Mouse (Mus musculus) spleen, postnatal 14 days (tissue): ENCODE data around the gene Ccdc92.
A peak's percentile ranks its signal among the peaks of the same experiment; 100 is the strongest.

Experiments
- DNase-seq, 2 experiments: peaks; one replicate each; pipeline ENCODE4 v3.0.0; 2021 to 2022; ENCODE audit warnings: low spot score in 2 of 2

The Ccdc92 gene

GRCm38 (mm10) chr5:124862013-124862866 lies at the start of gene Ccdc92, which contains the start of gene Zfp664:
Gene Ccdc92 (minus strand): TSS chr5:124862424.
Gene Zfp664 (plus strand): TSS chr5:124862691.
- DNase-seq = peak; percentile 94

- DNase-seq = peak; percentile 48 to 58
Measured at GRCm38 (mm10) chr5:124908860-124909259, 46.6 kb upstream of the Ccdc92 start.

DNA sequence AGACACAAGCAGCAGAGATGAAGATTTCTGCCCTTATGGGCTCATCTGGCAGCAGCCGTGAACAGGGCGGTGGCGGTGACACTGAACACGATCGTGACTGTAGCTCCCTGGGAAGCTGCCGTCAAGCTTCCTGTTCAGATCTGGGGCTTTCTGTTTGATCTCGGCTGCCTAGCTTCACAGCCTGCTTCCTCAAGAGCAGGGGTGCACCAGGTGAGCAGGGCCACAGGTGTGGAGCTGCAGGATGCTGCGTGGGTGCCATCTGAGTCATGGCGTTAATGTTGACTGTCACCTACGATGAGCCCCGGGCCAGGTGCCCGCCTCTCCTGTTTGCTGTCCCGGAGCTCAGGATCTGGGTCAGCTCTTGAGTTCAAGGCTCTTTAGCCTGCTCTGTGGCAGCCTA lies 44.7 kb upstream of the Ccdc92 start:
- DNase-seq = no peak

DNA sequence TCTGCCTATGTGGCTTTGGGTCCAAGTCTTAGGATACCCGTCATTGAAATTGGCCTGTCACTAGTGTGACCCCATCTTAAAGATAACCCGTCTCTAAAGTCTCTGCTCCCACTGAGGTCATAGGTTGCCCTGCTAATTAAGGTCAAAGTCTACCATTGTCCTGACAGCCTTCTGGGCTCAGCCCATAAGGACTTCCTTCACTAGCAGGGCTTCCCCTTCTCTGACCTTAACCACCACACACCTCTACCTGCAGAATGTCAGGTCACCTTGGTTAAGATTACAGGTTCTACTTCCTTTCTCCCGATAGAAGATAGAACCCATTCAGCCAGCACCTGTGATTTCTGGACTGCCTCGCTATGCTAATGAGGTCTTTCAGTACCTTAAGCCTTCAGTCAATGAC lies 41.6 kb upstream of the Ccdc92 start:
- no peak for DNase-seq

GRCm38 (mm10) chr5:124902195-124902594 lies 40.0 kb upstream of the Ccdc92 start:
- DNase-seq = no peak

- DNase-seq = no peak
Measured at GRCm38 (mm10) chr5:124901675-124902074, 39.5 kb upstream of the Ccdc92 start.

- no peak for DNase-seq
Measured at GRCm38 (mm10) chr5:124900738-124901490, 38.7 kb upstream of the Ccdc92 start.

GRCm38 (mm10) chr5:124899945-124900631 lies 37.9 kb upstream of the Ccdc92 start:
- DNase-seq = peak; percentile 67 to 81

- DNase-seq = no peak
Measured at GRCm38 (mm10) chr5:124896135-124896534, 33.9 kb upstream of the Ccdc92 start.

GRCm38 (mm10) chr5:124891921-124892370 lies 29.7 kb upstream of the Ccdc92 start:
- DNase-seq = no peak

DNA sequence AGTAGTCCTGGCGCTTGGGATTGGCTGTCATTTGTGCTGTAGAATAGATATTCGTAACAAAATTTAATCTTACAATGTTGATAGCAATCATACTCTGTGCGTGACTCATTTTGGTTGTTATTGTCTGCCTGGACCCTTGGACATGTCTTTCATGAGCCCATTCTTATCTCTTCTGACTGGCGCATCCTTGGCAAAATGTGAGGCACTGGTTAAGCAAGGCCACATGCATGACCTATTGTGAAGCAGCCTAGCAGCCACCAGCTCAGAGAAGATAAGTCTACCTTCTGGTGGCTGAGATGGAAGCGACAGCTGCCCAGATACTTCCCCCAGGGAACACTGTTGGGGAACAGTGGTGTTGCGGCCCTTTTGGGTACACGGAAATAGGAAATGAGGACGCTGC lies 26.4 kb upstream of the Ccdc92 start:
- no peak for DNase-seq

- DNase-seq = no peak
Measured at GRCm38 (mm10) chr5:124883877-124884276, 21.7 kb upstream of the Ccdc92 start.

DNA sequence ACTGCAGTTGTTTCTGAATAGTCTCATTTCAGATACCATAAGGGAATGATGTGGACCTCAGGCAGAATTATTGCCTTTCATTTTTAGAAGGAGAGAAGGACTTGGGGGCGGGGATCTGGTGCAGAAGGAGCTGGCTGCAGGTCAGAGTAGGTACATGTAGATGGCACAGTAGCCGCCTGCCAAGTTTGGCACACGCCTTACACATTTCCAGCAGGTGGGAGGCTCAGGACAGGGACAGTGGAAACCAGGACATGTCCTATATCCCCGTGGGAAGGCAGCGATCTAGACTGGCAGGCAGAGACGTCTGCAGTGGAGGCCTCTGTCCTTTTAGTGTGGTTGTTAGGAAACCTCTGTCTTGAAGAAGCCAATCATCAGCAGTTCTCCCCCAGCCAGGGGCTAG lies 17.6 kb upstream of the Ccdc92 start:
- DNase-seq = no peak

DNA sequence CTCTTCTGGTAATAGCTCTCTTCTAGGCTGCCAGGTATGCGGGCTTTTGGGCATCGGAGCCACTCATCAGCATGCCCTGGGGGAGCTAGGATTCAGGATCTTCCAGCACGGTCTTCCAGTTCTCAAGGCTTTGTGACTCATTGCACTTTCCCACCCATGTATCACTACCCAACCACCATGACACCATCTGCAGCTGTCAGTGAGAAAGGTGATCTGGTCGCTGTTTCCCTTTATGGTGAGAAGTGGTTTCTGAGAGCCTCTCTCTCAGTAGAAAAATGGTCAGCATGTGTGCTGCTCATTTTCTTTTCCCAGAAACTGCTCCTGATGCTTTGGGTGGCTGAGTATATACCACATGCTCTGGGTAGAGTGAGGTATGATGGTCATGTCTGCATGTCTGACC lies 17.0 kb upstream of the Ccdc92 start:
- no peak for DNase-seq

DNA sequence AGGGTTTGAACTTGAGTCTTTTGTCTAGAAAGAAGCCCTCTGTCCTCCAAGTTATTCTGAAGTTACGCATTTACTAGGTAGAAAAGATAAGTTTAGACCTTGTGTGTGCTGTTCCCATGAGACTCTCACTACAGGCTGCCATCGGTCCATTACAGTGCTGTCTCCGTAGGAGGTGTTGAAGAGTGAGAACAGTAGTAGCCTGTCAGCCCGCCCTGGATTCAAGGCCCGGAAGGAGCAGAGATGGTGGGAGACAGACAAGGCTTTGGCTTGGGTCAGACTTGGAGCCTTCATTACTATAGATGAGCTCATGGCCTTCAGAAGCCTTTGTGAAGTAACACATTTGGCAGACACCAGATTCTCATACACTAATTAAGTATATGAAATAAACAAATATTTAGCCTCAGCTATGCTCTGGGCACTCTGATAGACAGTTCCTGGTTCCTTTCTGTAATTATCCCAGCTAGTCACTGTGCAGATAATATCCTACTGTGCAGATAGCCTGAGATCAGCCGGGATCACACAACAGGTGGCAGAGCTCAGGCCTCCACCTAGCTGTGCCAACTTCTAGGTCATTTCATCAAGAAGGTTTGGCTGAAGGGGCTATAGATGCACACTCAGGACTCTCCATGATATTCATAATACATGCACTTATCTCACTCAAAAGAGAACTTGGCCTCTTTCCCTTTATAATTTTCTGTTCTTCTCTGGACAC lies 11.8 kb upstream of the Ccdc92 start:
- no peak for DNase-seq

- no peak for DNase-seq
Measured at GRCm38 (mm10) chr5:124873096-124873495, 10.9 kb upstream of the Ccdc92 start.

GRCm38 (mm10) chr5:124872033-124872432 lies 9.8 kb upstream of the Ccdc92 start:
- no peak for DNase-seq

DNA sequence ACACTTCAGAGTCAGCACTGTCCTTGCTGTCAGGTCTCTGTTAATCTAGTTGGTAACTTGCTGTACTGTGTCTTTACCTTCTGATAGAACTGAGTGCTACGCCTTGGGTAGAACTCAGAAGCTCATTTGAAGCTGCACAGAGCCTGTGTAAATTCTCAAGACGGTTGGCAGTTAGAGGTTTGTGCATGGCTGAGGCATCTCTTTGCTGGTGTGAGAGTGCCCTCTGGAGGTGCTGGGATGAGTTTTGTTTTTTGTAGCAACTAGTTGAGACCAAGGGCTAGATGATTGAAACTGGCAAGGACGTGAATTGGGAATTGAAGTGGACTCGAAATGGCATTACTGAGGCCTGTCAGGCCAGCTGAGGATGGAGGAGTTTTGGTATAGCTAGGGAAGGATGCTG lies 6.8 kb upstream of the Ccdc92 start:
- DNase-seq = peak; percentile 28 to 37

GRCm38 (mm10) chr5:124862871-124863741 lies 882 bp upstream of the Ccdc92 start:
- DNase-seq = peak in 1 of 2 experiments; percentile 11

- peak in 1 of 2 experiments; percentile 9 for DNase-seq
Measured at GRCm38 (mm10) chr5:124861463-124861862, 761 bp downstream of the Ccdc92 start.
